Mouse (Mus musculus) forelimb bud, embryonic 11.5 days (tissue): ENCODE results near the gene Cd109.

Experiments used
- DNase-seq: peaks from one replicate; pipeline ENCODE4 v3.0.0-alpha.2; 2012; ENCODE audit warnings: low read depth, low spot score

Gene Cd109

DNA sequence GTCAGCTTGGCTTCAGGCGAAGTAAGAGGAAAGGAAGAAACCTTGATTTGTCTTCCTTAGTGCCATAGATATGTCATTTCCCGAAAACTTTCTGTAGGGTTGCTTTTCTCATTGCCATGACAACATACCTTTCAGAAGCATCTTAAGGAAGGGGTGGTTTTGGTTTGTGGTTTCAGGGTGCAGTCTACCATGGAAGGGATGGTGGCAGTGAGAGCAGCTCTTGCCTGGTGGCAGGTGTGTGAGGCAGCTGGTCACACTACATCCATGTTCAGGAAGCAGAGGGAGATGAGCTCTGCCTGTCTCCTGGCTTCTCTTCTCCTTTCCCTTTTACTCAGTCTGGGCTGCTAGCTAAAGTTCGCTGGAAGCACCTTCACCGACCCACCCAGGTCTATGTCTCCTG is 26.0 kb downstream of the Cd109 start:
- DNase-seq: no peak

- DNase-seq: peak; percentile 75
These were observed 30.8 kb downstream of the Cd109 start for GRCm38 (mm10) chr9:78646008-78646777.

GRCm38 (mm10) chr9:78648641-78649040 is 33.3 kb downstream of the Cd109 start:
- no peak for DNase-seq

GRCm38 (mm10) chr9:78649398-78649797 is 34.1 kb downstream of the Cd109 start:
- no peak for DNase-seq

DNA sequence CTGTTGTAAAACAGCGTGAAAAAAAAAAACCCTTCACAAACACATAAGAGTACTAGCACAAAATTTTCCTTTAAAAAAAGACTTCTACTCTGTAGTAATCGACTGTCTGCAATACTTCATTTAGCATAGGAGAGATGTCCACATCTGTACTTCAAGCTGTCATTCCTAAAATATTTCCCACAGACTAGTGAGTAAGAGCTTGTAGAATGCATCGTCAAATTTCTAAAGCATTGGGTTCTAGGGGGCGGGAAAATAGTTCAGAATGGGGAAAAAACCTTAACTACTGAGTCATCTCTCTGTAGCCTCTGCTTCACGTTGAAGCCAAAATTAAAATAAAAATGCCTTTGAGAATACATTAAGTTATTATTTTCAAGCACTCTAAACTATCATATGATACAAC is 42.2 kb downstream of the Cd109 start:
- no peak for DNase-seq

DNA sequence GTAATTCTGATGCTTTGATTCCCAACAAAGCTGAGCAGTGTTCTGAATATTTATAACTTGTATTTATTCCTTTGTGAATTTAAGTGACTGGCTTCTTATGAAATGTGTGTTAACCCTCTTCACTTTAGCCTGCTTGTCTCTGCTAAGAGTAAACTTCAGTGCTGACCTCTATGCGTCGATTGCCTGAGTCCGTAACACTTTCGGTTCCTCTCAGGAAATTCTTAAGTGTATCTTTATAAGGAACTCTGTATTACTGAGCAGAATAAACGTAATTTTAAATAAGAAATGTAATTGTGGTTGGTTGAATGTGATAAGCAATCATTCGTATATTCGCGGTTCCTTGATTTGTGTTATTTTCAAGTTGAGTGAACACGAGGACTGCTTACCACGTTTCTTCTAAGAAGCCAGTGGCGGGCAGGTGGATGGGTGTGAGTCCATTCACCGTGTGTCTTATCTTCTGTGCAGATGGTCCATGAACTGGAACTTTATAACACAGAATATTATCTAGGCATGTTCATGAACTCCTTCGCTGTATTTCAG is 56.2 kb downstream of the Cd109 start:
- no peak for DNase-seq

DNA sequence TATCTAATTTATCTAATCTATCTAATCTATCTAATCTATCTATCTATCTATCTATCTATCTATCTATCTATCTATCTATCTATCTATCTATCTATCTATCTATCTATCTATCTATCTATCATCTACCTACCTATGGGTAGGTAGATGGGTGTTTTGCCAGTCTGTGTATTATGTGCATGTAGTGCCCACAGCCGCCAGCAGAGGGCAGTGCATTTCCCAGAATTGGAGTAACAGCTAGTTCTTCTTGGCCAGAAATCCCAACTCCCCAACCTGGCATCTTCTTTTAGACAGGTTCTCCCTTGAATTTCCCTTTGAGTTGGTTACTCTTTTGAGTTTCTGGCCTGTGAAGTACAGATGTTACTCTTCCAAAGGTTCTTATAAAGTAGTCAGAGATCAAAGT is 85.3 kb downstream of the Cd109 start:
- peak; percentile 69 for DNase-seq

- DNase-seq: no peak
These were observed 87.3 kb downstream of the Cd109 start for GRCm38 (mm10) chr9:78702509-78703239.

DNA sequence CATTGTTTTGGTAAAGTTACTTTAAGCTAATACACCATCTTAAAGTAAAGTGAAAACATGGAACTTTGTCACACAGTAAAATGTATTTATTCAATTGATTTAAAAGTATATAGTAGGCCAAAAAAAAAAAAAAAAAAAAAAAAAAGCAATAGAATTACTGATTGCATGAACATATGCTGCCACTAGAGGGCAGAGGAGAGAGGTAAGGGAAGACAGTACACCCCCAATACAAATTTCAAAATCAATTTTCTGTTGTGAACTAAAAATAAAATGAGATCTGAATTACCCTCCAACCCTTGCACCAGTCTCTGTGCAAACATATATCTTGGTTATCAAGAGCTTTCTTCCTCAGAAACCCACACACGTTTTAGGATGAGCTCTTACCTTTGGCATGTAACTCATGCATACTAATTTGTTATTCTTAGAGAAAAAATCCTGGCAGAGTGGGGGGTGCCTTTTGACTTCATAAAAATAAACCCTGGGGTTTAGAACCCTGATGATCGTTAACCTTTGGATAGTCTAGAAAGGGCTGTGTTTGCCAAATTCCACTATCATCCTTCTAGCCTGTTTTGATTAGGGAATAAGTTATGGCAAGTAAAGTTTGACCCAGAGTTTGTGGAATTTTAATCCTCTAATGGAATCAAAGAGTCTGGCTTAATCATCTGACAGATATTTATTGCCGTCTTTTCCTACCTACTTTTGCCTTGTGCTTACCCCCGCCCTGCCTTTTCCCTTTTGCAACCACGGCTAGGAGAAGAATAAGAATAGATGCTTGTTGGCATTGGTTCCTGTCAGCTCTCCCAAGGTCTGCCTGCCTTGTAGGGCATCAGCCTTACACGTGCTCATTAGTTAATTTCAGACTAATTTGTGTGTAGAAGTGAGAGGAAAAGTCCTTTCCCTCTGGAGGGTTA is 105.8 kb downstream of the Cd109 start:
- DNase-seq: no peak

- DNase-seq: no peak
These were observed 116.6 kb downstream of the Cd109 start for GRCm38 (mm10) chr9:78731931-78732330.

DNA sequence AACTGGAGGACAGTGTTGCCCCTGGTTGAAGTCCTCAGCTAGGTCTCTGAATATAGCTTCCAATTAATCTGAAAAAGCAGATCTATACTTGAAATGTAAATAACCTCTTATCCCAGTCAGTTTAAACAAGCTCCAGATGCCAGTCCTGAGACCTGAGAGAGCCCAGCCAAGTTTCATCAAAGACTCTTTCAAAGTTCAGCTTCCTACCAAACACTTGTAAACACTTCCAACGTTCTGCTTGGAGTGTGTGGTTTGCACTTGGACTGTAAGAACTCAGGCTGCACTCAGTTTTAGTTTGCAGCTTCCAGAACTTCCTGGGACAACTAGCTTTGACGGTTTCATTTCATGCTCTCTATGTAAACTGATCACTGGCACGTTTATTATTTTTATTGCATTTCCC is 120.2 kb downstream of the Cd109 start:
- no peak for DNase-seq

GRCm38 (mm10) chr9:78742012-78742411 is 126.7 kb downstream of the Cd109 start:
- DNase-seq: no peak

- DNase-seq: no peak
These were observed 134.9 kb downstream of the Cd109 start for GRCm38 (mm10) chr9:78750246-78750645.
